In the genomic region with DNA sequence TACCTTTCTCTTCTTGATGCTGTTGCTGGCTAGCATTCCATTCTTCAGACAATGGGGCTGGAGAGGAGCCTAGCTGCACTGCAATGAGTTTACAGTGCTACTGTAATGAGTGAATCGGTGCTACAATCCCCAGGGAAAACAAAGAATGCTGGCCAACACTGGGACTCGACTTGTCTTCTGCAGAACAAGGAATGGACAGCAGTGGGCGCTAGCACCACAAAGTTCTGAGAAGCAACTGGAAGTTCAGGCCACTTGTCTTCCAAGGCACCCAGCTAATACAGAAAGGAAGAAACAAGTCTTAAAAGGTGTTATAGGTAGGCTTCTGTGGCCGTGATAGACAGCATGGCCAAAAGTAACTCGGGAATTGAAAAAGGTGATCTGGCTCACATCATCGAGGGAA, we compare ENCODE assay signal across 9 mouse cellular contexts. TPM values are rescaled to one million over a fixed set of nuclear protein-coding genes. Genes with fewer than 3 reads are reported as not detected.
A peak's percentile ranks its signal among the peaks of the same experiment; 100 is the strongest.
DNase-seq lines count a peak whose midpoint lies in the region; ATAC-seq and TF ChIP-seq lines count a peak whose summit lies in the region.
"Had no signal": no experiment of that assay in that cellular context is flagged by ENCODE, and none has a peak within 500 bp of the region (broad histone marks: within the 10 kb centered on the region; RNA-seq: fewer than 3 reads in every experiment).

No protein-coding gene starts in this region.

- no peak overlapping the region for H3K9ac ChIP-seq in heart, postnatal 0 days (replicated peaks; ENCODE audit: low read depth, low read length)

- H3K4me3 ChIP-seq in heart, embryonic 10.5 days, result no peak overlapping the region
- H3K4me3 ChIP-seq in heart, postnatal 0 days (ENCODE audit: low read depth, low read length), result no peak overlapping the region
- H3K4me3 ChIP-seq in left cerebral cortex, adult 2 months, result no peak overlapping the region
- H3K4me3 ChIP-seq: megakaryocyte, embryonic 14.5 days had no signal

- no peak overlapping the region for H3K4me2 ChIP-seq in heart, postnatal 0 days (ENCODE audit: low read depth, low read length)

- H3K27me3 ChIP-seq in heart, embryonic 10.5 days (ENCODE audit: insufficient read depth, poor library complexity, severe bottlenecking), result peaks cover 3% of the 10 kb centered on the region; the same call in 1 of the 2 replicates
- no peaks in the 10 kb centered on the region for H3K27me3 ChIP-seq in heart, postnatal 0 days (ENCODE audit: control insufficient read depth, insufficient read depth, low read length)
- H3K27me3 ChIP-seq: megakaryocyte, embryonic 14.5 days had no signal

- TF ChIP-seq EP300 in heart, postnatal 0 days (IDR thresholded peaks at IDR 0.05; ENCODE audit: low read depth), result no peak

- 0 out of 2 replicates have a peak, but pooled peaks have one; percentile 47 for ATAC-seq in heart, postnatal 0 days (ENCODE audit: insufficient read depth, low read depth)
- no peak for ATAC-seq in monocyte, adult 5-6 weeks (replicated peaks; ENCODE audit: insufficient number of reproducible peaks, low FRiP score, low TSS enrichment, poor library complexity, severe bottlenecking)

- no peaks in the 10 kb centered on the region for H3K36me3 ChIP-seq in heart, embryonic 10.5 days
- no peaks in the 10 kb centered on the region for H3K36me3 ChIP-seq in heart, postnatal 0 days (replicated peaks; ENCODE audit: control insufficient read depth, insufficient read depth, low read length)

- TF ChIP-seq CTCF in heart, postnatal 0 days (IDR thresholded peaks at IDR 0.05; ENCODE audit: low read depth), result peak; percentile 83
- TF ChIP-seq CTCF in left cerebral cortex, adult 2 months (IDR thresholded peaks at IDR 0.05), result peak; percentile 91

- H3K27ac ChIP-seq in heart, embryonic 10.5 days, result no peak overlapping the region
- no peak overlapping the region for H3K27ac ChIP-seq in heart, postnatal 0 days (ENCODE audit: low read depth)
- no peak overlapping the region for H3K27ac ChIP-seq in left cerebral cortex, adult 2 months

- peak; percentile 82 for DNase-seq in heart, embryonic 10.5 days (ENCODE audit: low spot score)
- no peak for DNase-seq in heart, adult 11 months
- peak; percentile 76 for DNase-seq in R1 (ENCODE audit: low read depth, low spot score)
- DNase-seq in cerebellum, postnatal 4 days (ENCODE audit: low spot score in 2 of 2), result peak; percentile 48 to 75
- DNase-seq in heart, postnatal 0 days (ENCODE audit: low spot score), result peak; percentile 57
- DNase-seq in left cerebral cortex, adult 2 months (ENCODE audit: extremely low spot score in 1 of 2, low spot score in 2 of 2), result peak; percentile 55 to 81
- peak; percentile 26 for DNase-seq in ovary, postnatal 10 days (ENCODE audit: low spot score)

- no peaks in the 10 kb centered on the region for H3K4me1 ChIP-seq in heart, embryonic 10.5 days
- no peaks in the 10 kb centered on the region for H3K4me1 ChIP-seq in heart, postnatal 0 days (ENCODE audit: control insufficient read depth, insufficient read depth)
- H3K4me1 ChIP-seq: megakaryocyte, embryonic 14.5 days had no signal

- intact Hi-C loops in left cerebral cortex, adult 2 months (cut with DNase I), result loop anchor here (2.0 to 5.0 kb wide), 3 partner anchors 65 to 205 kb away; no protein-coding TSS in a partner anchor

- H3K9me3 ChIP-seq in heart, embryonic 10.5 days, result no peaks in the 10 kb centered on the region
- no peaks in the 10 kb centered on the region for H3K9me3 ChIP-seq in heart, postnatal 0 days (replicated peaks; ENCODE audit: control insufficient read depth, low read length)
- H3K9me3 ChIP-seq: megakaryocyte, embryonic 14.5 days had no signal

- 40% methylated on average over 6 of the region's 6 CpGs for WGBS in heart, embryonic 10.5 days
- 30% methylated on average over 6 of the region's 6 CpGs for WGBS in heart, postnatal 0 days

RNA-seq across cellular contexts. Expression of gene Kcnma1, which starts 53.4 kb away (rescaled TPM):
- 0.05 and 0.16 TPM in 2 replicates for polyA plus RNA-seq in heart, embryonic 10.5 days (2016; fragmentation: Nextera tagmentation; extraction: Ambion mirVana)
- total RNA-seq in heart, postnatal 0 days (2014; rRNA removed; ENCODE audit: low replicate concordance), result 1.3 and 3.3 TPM in 2 replicates
- 0.07 and 0.10 TPM in 2 replicates for polyA plus RNA-seq in heart, postnatal 0 days (2015; fragmentation: Nextera tagmentation; extraction: Ambion mirVana)
- 100 to 1,000 TPM; 194 to 195 TPM for total RNA-seq in left cerebral cortex, adult 2 months (2021)
- total RNA-seq in monocyte, adult 5-6 weeks (2017), result not detected in 3 replicates

Comparison
In these comparisons a context has a peak if more than half of its experiments do, and no peak if none do; other contexts are left out.
1. RNA of gene Kcnma1, which starts 53.4 kb away (total RNA-seq): 194 to 195 TPM in left cerebral cortex, adult 2 months; 1.3 to 3.3 TPM in heart, postnatal 0 days and not detected in monocyte, adult 5-6 weeks; every median in the first group is over 10 times any median in the second.